Mouse (Mus musculus) stomach, adult 2 months (tissue): ENCODE data around the gene Galp. TPM values are rescaled to one million over a fixed set of nuclear protein-coding genes. Genes with fewer than 3 reads are reported as not detected.

Experiments
- polyA plus RNA-seq: library from polyadenylated mRNA; depleted of rRNA; stranded (reverse); fragments of >200 nt; gene quantifications from 2 replicates; pipeline ENCODE4 v1.2.3, GENCODE M21; 2012; rRNA removed

Gene Galp
- not detected in 2 replicates for polyA plus RNA-seq

DNA sequence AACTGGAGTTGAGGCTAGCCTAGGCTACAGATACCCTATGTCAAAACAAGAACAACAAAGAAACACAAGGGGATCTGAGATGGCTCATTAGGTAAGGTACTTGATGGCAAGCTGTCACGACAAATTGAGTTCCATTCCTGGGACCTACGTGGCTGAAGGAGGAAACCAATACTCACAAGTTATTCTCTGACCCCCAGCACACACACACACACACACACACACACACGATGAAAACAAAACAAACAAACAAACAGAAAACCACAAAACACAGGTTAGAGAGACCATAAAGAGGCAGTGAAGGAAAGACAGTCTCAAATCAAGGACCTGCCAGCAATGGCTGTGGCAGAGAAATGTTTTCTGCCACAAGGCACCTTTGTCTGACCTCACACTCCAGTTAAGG lies at the start of gene Galp:
Gene Galp, plus strand, starts transcription at position 301 of the 400 bp plus-strand sequence.

DNA sequence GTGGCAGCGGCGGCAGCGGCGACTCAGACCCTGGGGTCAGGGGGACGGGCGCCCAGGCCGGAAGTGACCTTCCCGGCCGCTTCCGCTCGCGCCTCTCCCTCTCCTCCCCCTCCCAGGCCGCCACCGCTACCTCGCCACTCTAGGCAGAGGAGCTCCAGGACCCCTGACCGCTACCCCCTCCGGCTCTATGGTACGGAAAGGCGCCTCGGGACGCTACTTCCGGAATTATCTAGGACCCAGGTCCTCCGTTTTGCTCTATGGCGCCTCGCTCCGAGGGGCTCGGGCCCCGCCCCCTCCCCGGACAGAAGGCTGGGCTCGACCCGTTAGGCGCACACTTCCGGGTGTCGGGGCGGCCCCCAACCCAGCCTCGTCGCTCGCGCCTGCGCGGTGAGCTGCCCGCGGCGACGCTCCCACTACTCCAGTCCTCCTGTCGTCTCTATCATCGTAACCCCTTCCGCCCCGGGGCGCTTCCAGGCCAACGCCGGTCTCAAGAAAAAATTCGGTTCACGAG lies 40.9 kb upstream of the Galp start, which contains the start of gene Zfp787:
Gene Zfp787, minus strand, starts transcription at position 97 of the 511 bp plus-strand sequence.

DNA sequence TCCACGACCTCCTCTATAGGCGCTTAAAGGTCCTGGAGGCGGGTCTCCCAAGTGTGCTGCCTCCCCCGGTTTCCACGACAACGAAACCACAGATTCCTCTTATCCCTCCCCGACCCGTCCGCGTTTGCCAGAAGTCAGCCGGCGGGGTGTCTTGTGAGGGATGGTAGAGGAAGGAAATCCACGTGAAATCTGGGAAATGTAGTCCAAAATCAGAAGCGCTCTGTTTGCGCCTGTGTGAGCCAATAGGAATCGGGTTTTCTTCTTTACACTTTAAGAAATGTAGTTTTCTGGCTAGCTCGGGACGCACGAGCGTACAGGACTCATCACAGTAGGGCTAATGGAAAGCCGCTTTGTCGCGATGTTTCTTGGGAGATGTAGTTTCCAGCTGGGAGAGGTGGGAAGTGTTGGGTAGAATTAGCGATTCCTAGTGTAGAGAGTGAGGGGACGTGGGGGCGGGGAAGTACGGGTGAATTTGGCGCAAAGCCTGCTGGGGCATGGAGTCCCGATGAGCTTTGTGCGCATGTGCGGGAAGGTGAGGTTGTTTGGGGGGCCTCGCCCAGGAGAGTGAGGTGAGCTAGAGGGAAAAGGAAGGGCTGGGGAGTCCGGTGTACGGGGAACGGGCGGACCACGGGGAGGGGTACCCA lies 24.8 kb upstream of the Galp start, which contains the start of gene Zfp444:
Gene Zfp444, plus strand, starts transcription at position 221 of the 644 bp plus-strand sequence.

DNA sequence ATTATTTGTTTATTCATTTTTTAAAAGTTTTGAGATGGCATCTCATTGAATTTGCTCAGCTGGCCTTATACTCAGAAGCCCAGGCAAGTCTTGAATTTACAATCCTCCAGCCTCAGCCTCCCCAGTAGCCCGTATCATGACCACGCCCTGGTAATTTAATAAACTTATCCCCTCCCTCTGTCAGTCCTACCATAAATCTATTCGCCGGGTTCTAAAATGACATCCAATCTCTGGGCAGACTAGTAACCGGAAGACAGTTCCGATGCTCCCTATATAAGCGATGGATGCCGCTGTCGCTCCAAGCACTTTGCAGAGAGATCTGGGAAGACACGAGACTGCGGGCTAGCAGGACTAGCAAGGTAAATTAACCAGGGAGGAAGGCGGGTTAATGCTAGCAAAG lies 25.1 kb downstream of the Galp start, which contains the start of gene Zscan5b:
Gene Zscan5b, plus strand, starts transcription at position 301 of the 400 bp plus-strand sequence.

DNA sequence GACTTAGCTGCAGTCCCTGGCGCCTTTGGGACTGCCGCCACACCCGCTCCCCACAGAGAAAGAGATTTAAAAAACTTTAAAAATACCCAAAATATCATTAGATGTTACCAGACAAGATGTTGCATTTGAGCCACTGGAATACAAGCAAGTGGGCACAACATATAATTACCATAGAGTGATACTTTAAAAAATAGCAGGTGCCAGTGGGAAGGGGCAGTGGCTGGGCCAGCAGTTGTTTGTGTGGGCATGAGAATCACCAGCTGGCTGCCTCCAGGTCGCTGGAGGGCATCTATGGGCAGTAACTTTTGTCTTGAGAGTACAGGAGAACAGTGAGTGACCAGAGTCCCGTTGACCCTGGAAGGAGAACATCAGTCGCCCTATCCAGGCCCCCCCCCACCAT lies 55.5 kb downstream of the Galp start, which contains the start of gene Epp13:
Gene Epp13, plus strand, starts transcription at position 301 of the 400 bp plus-strand sequence.

Other genes starting within 250 kb of the Galp start
- not detected in 2 replicates for gene Vmn1r65, start 186.1 kb upstream of the Galp start, polyA plus RNA-seq
- not detected in 2 replicates for gene Nlrp4c, start 151.9 kb upstream of the Galp start, polyA plus RNA-seq
- 22.2 and 29.0 TPM in 2 replicates for gene Zfp787, start 41.1 kb upstream of the Galp start, polyA plus RNA-seq
- gene Zfp444, start 24.9 kb upstream of the Galp start, polyA plus RNA-seq = 12.4 and 21.2 TPM in 2 replicates
- not detected in 2 replicates for gene Zscan5b, start 25.2 kb downstream of the Galp start, polyA plus RNA-seq
- 1.3 TPM in 1 of 2 replicates, not detected in the other for gene Epp13, start 55.6 kb downstream of the Galp start, polyA plus RNA-seq
- gene Zfp667, start 89.5 kb downstream of the Galp start, polyA plus RNA-seq = 0.05 and 0.12 TPM in 2 replicates
- 0.09 TPM in 1 of 2 replicates, not detected in the other for gene Zfp583, start 134.2 kb downstream of the Galp start, polyA plus RNA-seq
- gene Gm3854, start 146.7 kb downstream of the Galp start, polyA plus RNA-seq = not detected in 2 replicates
- 0.01 TPM in 1 of 2 replicates, not detected in the other for gene Zfp78, start 166.2 kb downstream of the Galp start, polyA plus RNA-seq
- 0.17 and 0.54 TPM in 2 replicates for gene Zfp28, start 186.2 kb downstream of the Galp start, polyA plus RNA-seq
- not detected in 2 replicates for gene Smim17, start 201.6 kb downstream of the Galp start, polyA plus RNA-seq
- gene Gm20715, start 213.2 kb downstream of the Galp start, polyA plus RNA-seq = not detected in 2 replicates
- gene Olfr1344, start 241.6 kb downstream of the Galp start, polyA plus RNA-seq = not detected in 2 replicates